ENCODE assay signal across 8 mouse cellular contexts in genomic region chr13:37858508-37858907, GRCm38 (mm10).
DNase-seq lines count a peak whose midpoint lies in the region; ATAC-seq and TF ChIP-seq lines count a peak whose summit lies in the region.

No protein-coding gene starts in this region.

- H3K27me3 ChIP-seq in intestine, embryonic 15.5 days (replicated peaks), result no peaks in the 10 kb centered on the region

- H3K9me3 ChIP-seq in intestine, embryonic 15.5 days, result no peaks in the 10 kb centered on the region

- no peak for TF ChIP-seq POLR2A in bone marrow macrophage, adult 2 months (IDR thresholded peaks at IDR 0.05; ENCODE audit: borderline replicate concordance, low read depth, low read length)

- no peak for ATAC-seq in intestine, embryonic 15.5 days
- ATAC-seq in erythroid progenitor cell, adult 5-6 weeks (replicated peaks; ENCODE audit: low FRiP score, poor library complexity, severe bottlenecking), result no peak

- H3K36me3 ChIP-seq in intestine, embryonic 15.5 days, result no peaks in the 10 kb centered on the region
- 0 out of 2 replicates have a peak, but pooled peaks cover 6% of the 10 kb centered on the region for H3K36me3 ChIP-seq in macrophage (ENCODE audit: inconsistent target)

- H3K4me1 ChIP-seq in bone marrow macrophage, adult 2 months (ENCODE audit: control insufficient read depth, insufficient read depth, low read length), result peaks cover 55% of the 10 kb centered on the region
- peaks cover 62% of the 10 kb centered on the region for H3K4me1 ChIP-seq in intestine, embryonic 15.5 days (replicated peaks)

- H3K4me2 ChIP-seq in intestine, embryonic 15.5 days (replicated peaks), result peak overlapping the region; percentile 95

- peak overlapping the region; percentile 88 for H3K27ac ChIP-seq in bone marrow macrophage, adult 2 months (ENCODE audit: insufficient read depth, low read depth, low read length)
- peak overlapping the region; percentile 90 for H3K27ac ChIP-seq in intestine, embryonic 15.5 days
- H3K27ac ChIP-seq in macrophage, result peak overlapping the region; percentile 73

- TF ChIP-seq CTCF in bone marrow macrophage, adult 2 months (IDR thresholded peaks at IDR 0.05; ENCODE audit: low read depth, low read length), result no peak

- peaks cover 87% of the 10 kb centered on the region for H3K79me2 ChIP-seq in macrophage (ENCODE audit: inconsistent target)

- H3K4me3 ChIP-seq in bone marrow macrophage, adult 2 months (ENCODE audit: insufficient read depth, low read length), result peak overlapping the region; percentile 73
- H3K4me3 ChIP-seq in intestine, embryonic 15.5 days (replicated peaks), result peak overlapping the region; percentile 58
- peak overlapping the region; percentile 22; the same call in 1 of the 2 replicates for H3K4me3 ChIP-seq in macrophage (ENCODE audit: inconsistent target)

- DNase-seq in embryo, embryonic 10.5 days (ENCODE audit: low spot score), result peak; percentile 41
- no peak for DNase-seq in embryo, embryonic 11 days
- DNase-seq in MN1 (ENCODE audit: low spot score), result no peak
- DNase-seq in layer of hippocampus, adult 8-10 months (ENCODE audit: low spot score in 2 of 2), result no peak

- WGBS in intestine, embryonic 15.5 days, result 39% methylated on average over 9 of the region's 9 CpGs
- 36% methylated on average over 6 of the region's 9 CpGs for WGBS in macrophage (ENCODE audit: missing documents)

- peak overlapping the region; percentile 76 for H3K9ac ChIP-seq in intestine, embryonic 15.5 days

Comparison
In these comparisons a context has a peak if more than half of its experiments do, and no peak if none do; other contexts are left out.
1. H3K4me3 ChIP-seq: peak in every context shown above with its lines; median percentile 73 in bone marrow macrophage, adult 2 months; 58 in intestine, embryonic 15.5 days; 22 in macrophage.